Comparison of ENCODE assay signal across 15 mouse cellular contexts in the genomic region with DNA sequence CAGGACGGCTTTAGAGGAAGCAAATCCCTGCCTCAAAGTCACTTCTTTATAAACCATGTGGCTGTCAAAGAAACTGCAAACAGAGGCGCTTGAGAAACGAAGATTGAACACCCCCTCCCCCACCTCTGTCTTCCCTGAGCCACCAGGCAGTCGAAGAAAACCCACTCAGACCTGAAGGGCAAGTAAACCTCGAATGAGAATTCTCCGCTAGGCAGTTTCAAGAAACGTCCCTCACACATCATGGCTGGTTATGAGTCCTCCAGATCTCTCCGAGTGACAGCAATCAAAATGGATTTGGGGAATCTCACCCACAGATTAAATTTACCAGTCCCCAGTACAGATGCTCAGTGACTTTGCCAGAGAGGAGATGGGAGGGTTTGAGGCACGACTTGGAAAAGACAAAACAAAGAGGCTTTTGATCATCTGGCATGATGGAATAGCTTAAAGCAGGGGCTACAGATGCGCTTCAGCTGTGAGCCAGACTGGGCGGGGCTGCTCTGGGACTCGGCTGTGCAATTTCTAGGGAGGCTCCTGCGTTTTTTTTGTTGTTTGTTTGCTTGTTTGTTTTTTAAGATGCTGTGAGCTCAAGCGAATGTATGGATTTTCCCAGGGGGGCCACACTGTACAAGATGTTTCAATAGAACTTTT.
DNase-seq lines count a peak whose midpoint lies in the region; ATAC-seq and TF ChIP-seq lines count a peak whose summit lies in the region.
"Had no signal": no experiment of that assay in that cellular context is flagged by ENCODE, and none has a peak within 500 bp of the region (broad histone marks: within the 10 kb centered on the region; RNA-seq: fewer than 3 reads in every experiment).

No protein-coding gene starts in this region.

- 0 out of 2 replicates have a peak overlapping the region, but pooled peaks have one; percentile 11 for H3K27ac ChIP-seq in neural tube, embryonic 13.5 days (replicated peaks)
- no peak overlapping the region for H3K27ac ChIP-seq in embryonic facial prominence, embryonic 15.5 days (replicated peaks)
- H3K27ac ChIP-seq in midbrain, embryonic 10.5 days (replicated peaks): 0 out of 2 replicates have a peak overlapping the region, but pooled peaks have one; percentile 33
- H3K27ac ChIP-seq in left cerebral cortex, adult 2 months: no peak overlapping the region
- H3K27ac ChIP-seq: liver, embryonic 13.5 days; macrophage had no signal

- H3K36me3 ChIP-seq in neural tube, embryonic 13.5 days: no peaks in the 10 kb centered on the region
- no peaks in the 10 kb centered on the region for H3K36me3 ChIP-seq in embryonic facial prominence, embryonic 15.5 days
- H3K36me3 ChIP-seq in midbrain, embryonic 10.5 days: peaks cover 5% of the 10 kb centered on the region; the same call in 1 of the 2 replicates
- H3K36me3 ChIP-seq: liver, embryonic 13.5 days had no signal

- TF ChIP-seq CTCF in left cerebral cortex, adult 2 months (IDR thresholded peaks at IDR 0.05): no peak

- 0 out of 2 replicates have a peak, but pooled peaks have one; percentile 37 for ATAC-seq in neural tube, embryonic 13.5 days (ENCODE audit: low read depth)
- no peak for ATAC-seq in embryonic facial prominence, embryonic 15.5 days (ENCODE audit: insufficient number of reproducible peaks, low FRiP score, low TSS enrichment, low read depth)

- no peak overlapping the region for H3K9ac ChIP-seq in neural tube, embryonic 13.5 days
- H3K9ac ChIP-seq in embryonic facial prominence, embryonic 15.5 days: no peak overlapping the region
- H3K9ac ChIP-seq: liver, embryonic 13.5 days had no signal

- intact Hi-C loops in left cerebral cortex, adult 2 months (cut with DNase I): no loop called here

- peaks cover 10% of the 10 kb centered on the region for H3K4me1 ChIP-seq in neural tube, embryonic 13.5 days (replicated peaks)
- peaks cover 14% of the 10 kb centered on the region for H3K4me1 ChIP-seq in embryonic facial prominence, embryonic 15.5 days
- H3K4me1 ChIP-seq in midbrain, embryonic 10.5 days: peaks cover 22% of the 10 kb centered on the region
- H3K4me1 ChIP-seq: liver, embryonic 13.5 days had no signal

- H3K9me3 ChIP-seq in neural tube, embryonic 13.5 days: no peaks in the 10 kb centered on the region
- H3K9me3 ChIP-seq in embryonic facial prominence, embryonic 15.5 days (replicated peaks): no peaks in the 10 kb centered on the region
- H3K9me3 ChIP-seq in midbrain, embryonic 10.5 days (replicated peaks): no peaks in the 10 kb centered on the region
- H3K9me3 ChIP-seq: liver, embryonic 13.5 days had no signal

- H3K4me2 ChIP-seq in neural tube, embryonic 13.5 days: no peak overlapping the region
- H3K4me2 ChIP-seq in embryonic facial prominence, embryonic 15.5 days (replicated peaks): 0 out of 2 replicates have a peak overlapping the region, but pooled peaks have one; percentile 12
- H3K4me2 ChIP-seq: liver, embryonic 13.5 days had no signal

- no peaks in the 10 kb centered on the region for H3K27me3 ChIP-seq in neural tube, embryonic 13.5 days
- no peaks in the 10 kb centered on the region for H3K27me3 ChIP-seq in embryonic facial prominence, embryonic 15.5 days
- no peaks in the 10 kb centered on the region for H3K27me3 ChIP-seq in midbrain, embryonic 10.5 days (ENCODE audit: low read depth, poor library complexity, severe bottlenecking)
- H3K27me3 ChIP-seq: liver, embryonic 13.5 days had no signal

- no peak overlapping the region for H3K4me3 ChIP-seq in neural tube, embryonic 13.5 days
- H3K4me3 ChIP-seq in embryonic facial prominence, embryonic 15.5 days (replicated peaks): no peak overlapping the region
- H3K4me3 ChIP-seq in midbrain, embryonic 10.5 days: no peak overlapping the region
- no peak overlapping the region for H3K4me3 ChIP-seq in left cerebral cortex, adult 2 months
- H3K4me3 ChIP-seq: liver, embryonic 13.5 days had no signal

- DNase-seq in neural tube, embryonic 10.5 days (ENCODE audit: extremely low spot score, low spot score): no peak
- DNase-seq in midbrain, embryonic 10.5 days (ENCODE audit: low spot score): no peak
- DNase-seq in left cerebral cortex, adult 2 months (ENCODE audit: extremely low spot score in 1 of 2, low spot score in 2 of 2): no peak
- DNase-seq in cerebellum, adult 8-10 months: no peak
- no peak for DNase-seq in kidney, adult 9 months
- DNase-seq: cerebellum, postnatal 10 days; gastrocnemius, postnatal 36 days; kidney, adult 18-20 months; left cerebral cortex, postnatal 4 days; liver, embryonic 13.5 days; right cerebral cortex, postnatal 4 days; thymus, postnatal 4 days had no signal

- WGBS in neural tube, embryonic 13.5 days: 41% methylated on average over 14 of the region's 14 CpGs
- WGBS in embryonic facial prominence, embryonic 15.5 days: 15% methylated on average over 14 of the region's 14 CpGs
- 42% methylated on average over 14 of the region's 14 CpGs for WGBS in midbrain, embryonic 10.5 days

Comparison
In these comparisons a context has a peak if more than half of its experiments do, and no peak if none do; other contexts are left out.
1. H3K27ac ChIP-seq: peak in neural tube, embryonic 13.5 days (single experiment) and midbrain, embryonic 10.5 days (single experiment); none in embryonic facial prominence, embryonic 15.5 days (single experiment) and left cerebral cortex, adult 2 months (single experiment).